Mouse (Mus musculus): Measurements from ENCODE around the gene BC067074.
A peak's percentile ranks its signal among the peaks of the same experiment; 100 is the strongest.
"Not testable (repeated sequence)": the region's sequence is repeated elsewhere in the genome, so short reads cannot be mapped to it uniquely, and the experiment has no call there.

BC067074 gene

DNA sequence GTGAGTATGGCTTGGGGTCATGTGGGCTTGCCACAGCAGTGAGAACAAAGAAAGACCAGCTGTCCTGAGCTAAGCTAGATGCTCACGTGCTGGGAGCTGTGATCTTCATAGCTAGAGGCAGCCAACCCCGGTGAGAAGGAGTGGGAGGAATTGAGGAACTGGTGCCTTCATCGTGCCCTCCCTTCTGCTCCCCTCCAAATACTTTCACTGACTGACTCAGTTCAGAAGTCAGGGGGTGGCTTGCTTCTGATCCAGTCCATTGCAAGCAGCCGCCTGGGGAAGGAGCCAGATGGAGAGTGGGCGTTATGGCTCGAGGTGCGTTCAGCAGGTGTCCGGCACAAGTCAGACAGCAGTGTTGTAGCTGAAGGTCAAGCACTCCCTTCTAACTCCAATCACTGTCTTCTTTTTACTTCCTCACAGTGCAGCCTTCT, 86.0 kb downstream of the BC067074 start:
- DNase-seq: peak; percentile 48 to 52

DNA sequence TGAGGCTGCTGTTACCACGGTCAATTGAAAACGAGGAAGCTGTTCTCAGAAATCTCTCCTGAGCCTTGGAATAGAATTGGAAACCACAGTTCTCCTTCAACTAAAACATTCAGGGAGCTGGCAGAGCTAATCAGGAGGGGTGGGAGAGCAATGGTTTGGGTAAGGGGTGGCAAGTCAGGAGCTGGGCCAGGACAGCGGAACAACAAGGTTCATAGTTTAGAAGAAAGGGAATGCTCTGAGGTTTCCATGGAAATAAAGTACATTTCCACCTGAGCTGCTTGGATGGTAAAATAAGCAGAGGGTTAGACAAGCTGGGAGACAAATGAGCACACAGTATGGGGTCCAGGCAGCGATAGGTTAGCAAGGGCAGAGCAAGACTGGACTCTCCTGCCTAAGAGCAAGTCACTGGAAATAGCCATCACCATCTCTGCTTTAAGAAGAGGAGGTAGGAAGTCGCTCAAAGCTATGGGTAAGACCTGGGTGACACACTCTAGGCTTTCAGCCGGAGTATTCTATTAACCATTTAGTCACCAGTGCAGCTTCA, 86.9 kb downstream of the BC067074 start:
- no peak for DNase-seq

- peak; percentile 9 to 10 for DNase-seq
These were observed 88.8 kb downstream of the BC067074 start for GRCm38 (mm10) chr13:113381710-113382109.

DNA sequence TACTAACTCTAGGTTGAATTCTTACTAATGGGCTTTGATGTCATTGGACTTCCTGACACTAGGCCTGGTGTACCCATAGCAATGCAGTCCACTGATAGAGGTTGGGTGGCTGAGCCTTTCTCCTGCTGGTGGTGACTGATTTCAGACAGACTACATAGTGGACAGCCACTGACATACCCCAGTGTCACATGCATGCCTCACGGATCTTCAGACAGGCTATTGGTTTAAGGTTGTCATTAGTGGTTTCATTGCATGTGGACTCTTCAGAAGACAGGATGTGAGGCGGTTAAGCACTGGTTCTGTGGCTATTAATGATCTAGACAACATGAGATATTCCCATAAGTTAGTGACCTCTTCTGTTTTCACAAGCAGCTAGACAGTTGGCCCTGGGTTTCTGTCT, 89.2 kb downstream of the BC067074 start:
- peak in 1 of 2 experiments; percentile 4 for DNase-seq

GRCm38 (mm10) chr13:113382770-113383169, 89.8 kb downstream of the BC067074 start:
- not testable (repeated sequence) for DNase-seq

DNA sequence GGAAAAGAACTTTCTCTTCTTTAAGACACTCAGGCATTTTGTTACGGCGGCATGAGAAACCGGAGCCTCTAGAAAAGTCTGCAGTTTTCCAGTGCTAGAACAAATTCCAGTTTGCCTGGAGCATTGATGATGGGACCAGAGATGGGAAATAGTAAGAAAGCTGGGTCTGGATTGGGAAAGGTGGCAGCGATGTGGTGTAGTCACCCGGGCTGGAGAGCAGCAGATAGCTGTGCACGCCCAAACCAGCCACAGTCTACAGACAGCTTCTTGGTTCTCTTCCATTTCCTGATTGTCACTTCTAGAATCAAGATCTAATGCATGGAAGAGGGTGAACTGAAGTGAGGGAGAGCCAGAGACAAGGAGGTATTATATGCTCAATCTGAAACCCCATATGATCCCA, 100.4 kb downstream of the BC067074 start:
- DNase-seq: no peak

DNA sequence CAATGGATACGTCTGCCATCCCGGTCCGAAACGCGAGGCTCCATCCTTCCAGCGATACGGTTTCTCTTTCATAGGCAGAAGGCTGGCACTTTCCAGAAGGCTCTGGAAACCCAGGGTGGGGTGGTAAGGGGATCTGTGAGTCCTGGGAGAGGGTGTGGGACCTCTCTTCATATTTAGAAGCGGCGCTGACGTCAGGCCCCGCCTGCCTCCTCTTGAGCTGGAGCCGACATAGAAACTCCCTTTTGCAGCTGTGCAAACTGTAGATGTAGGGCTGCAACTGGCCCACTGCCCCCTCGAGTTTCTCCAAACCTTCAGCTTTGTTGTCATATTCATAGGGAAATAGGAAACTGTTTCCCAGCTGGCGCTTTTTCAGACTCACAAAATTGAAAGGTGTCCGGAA, 101.6 kb downstream of the BC067074 start:
- no peak for DNase-seq

DNA sequence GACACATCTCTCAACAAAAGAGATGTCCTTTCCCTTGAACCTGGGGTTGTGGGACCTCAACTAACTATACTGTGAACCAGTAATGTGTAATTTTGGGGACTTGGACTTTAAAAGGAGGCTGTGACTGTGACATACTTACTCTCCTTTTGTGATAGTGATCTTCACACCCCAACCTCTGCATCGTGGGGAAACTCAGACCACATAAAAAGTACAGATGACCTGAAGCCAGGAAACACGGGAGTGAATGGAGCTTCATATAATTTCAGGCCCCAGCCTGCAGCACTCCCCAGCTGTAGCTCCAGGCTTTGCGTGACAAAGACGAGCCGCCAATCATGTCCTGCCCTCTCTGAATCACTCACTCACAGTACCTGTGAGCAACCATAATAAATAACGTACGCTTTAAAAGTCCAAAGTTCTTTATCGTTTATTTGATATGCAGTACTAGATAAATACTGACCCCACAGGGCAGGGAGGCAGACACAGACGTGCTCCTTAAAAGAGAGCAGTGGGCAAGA, 104.1 kb downstream of the BC067074 start:
- no peak for DNase-seq

- no peak for DNase-seq
These were observed 108.5 kb downstream of the BC067074 start for GRCm38 (mm10) chr13:113401373-113402010.

DNA sequence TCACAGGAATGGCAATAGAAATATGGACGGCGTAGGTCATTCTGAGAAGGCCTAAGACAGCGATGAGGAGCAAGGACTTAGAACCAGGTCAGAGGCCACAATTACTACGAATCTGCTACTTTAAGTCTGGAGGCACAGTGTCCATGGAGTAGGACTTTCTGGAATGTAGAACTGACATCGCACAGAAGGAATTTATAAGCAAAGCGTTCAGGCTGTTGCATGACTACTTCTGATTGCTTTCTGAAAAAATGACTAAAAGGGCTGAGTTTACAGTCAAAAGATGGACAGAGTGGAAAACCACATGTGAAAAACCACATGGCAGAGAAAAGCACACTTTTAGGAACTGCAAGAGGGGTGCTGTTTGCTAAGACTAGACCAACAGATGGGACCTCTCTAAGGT, 110.7 kb downstream of the BC067074 start:
- DNase-seq: no peak

- no peak for DNase-seq
These were observed 111.2 kb downstream of the BC067074 start for GRCm38 (mm10) chr13:113404172-113404571.

DNA sequence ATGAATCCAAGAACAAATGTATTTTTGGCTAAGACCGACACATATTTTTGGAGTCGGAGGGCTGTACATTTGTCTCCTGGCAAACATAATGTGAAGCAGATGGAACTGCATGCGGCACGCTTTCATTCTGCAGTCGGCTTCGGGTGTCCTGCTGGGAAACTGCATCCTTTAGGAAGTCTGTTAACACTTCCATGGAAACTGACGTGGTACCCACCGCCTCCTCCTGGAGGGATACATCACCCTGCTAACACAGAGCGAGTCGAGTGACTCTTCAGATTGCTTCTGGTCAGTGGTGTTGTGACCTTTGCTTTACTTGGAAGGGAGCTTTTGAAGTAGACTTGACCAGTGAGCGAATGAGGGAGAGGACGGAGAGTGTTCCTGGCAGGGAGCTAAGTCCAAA, 117.0 kb downstream of the BC067074 start:
- no peak for DNase-seq

DNA sequence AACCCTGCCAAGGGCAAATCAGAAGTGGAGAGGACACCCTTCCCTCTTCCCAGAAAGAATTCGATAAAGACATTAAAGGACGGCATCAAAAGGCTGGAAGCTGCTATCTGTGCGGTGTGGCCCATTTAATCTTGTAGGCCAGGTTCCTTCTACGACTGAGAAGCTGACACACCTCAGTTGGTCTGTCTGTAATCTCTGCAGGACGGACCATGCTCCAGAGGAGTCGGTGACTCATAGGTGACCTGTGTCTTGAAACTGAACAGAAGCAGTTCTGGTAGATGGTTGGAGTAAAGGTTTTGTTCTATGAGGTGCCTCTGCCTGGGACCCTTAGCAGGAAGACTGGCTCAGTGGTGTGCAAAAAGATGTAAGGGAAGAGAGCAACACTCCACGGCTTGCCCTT, 122.6 kb downstream of the BC067074 start:
- DNase-seq: no peak

GRCm38 (mm10) chr13:113416986-113417385, 124.0 kb downstream of the BC067074 start:
- DNase-seq: no peak

GRCm38 (mm10) chr13:113417757-113418483, 125.0 kb downstream of the BC067074 start:
- no peak for DNase-seq

- DNase-seq: no peak
These were observed 125.7 kb downstream of the BC067074 start for GRCm38 (mm10) chr13:113418632-113419031.

GRCm38 (mm10) chr13:113421472-113421871, 128.5 kb downstream of the BC067074 start:
- no peak for DNase-seq

- DNase-seq: no peak
These were observed 130.9 kb downstream of the BC067074 start for GRCm38 (mm10) chr13:113423825-113424224.

DNA sequence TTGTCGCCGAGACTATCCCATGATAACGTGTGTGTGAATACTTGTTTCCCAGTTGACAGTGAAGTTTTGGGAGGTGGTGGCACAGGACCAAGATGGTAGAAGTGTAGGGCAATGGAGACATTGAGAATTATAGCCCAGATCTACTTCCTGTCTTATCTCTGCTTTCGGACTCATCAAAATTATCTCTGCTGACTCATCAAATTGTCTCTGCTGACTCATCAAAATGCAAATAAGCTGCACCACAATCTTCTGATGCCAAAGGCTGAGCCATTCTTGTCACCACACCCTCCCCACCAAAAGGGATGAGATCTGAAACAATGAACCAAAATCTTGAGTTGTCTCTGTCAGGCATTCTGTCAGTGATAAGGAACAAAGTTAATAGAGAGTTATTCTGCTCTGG, 132.9 kb downstream of the BC067074 start:
- no peak for DNase-seq

Measured in B cell, adult 2 months (primary cell).